Mouse (Mus musculus): Measurements from ENCODE around the gene Arhgap29.

GRCm38 (mm10) chr3:121951116-121951515, 1.2 kb upstream of the Arhgap29 start:
- TF ChIP-seq POLR2A (IDR thresholded peaks at IDR 0.05; ENCODE audit: low read depth, low read length) (no peak), CTCF (IDR thresholded peaks at IDR 0.05; ENCODE audit: extremely low read depth, insufficient read depth, insufficient read length, insufficient replicate concordance) (no peak)

Measured in spleen, adult 2 months (tissue).